In genomic region chr1:90177978-90178377, GRCm38 (mm10) we compare ENCODE assay signal across 18 mouse cellular contexts. TPM values are rescaled to one million over a fixed set of nuclear protein-coding genes. Genes with fewer than 3 reads are reported as not detected.
"Had no signal": no experiment of that assay in that cellular context is flagged by ENCODE, and none has a peak within 500 bp of the region (broad histone marks: within the 10 kb centered on the region; RNA-seq: fewer than 3 reads in every experiment).

No protein-coding gene starts in this region.

- H3K9ac ChIP-seq: kidney, embryonic 15.5 days; liver, embryonic 15.5 days had no signal

- H3K27me3 ChIP-seq: kidney, embryonic 15.5 days; liver, embryonic 15.5 days had no signal

- H3K4me2 ChIP-seq: kidney, embryonic 15.5 days; liver, embryonic 11.5 days; liver, embryonic 15.5 days; midbrain, embryonic 11.5 days had no signal

- H3K9me3 ChIP-seq: kidney, embryonic 15.5 days; limb, embryonic 10.5 days; liver, embryonic 15.5 days; megakaryocyte, embryonic 14.5 days had no signal

- DNase-seq: kidney, adult 2 months; kidney, postnatal 14 days; lung, adult 2 months; lung, postnatal 10 days; right cerebral cortex, postnatal 25 days; thymus, postnatal 36 days had no signal

- H3K27ac ChIP-seq: kidney, embryonic 15.5 days; left cerebral cortex, adult 2 months; limb, embryonic 10.5 days; liver, embryonic 15.5 days; macrophage had no signal

- H3K4me1 ChIP-seq: kidney, embryonic 15.5 days; liver, embryonic 15.5 days; megakaryocyte, embryonic 14.5 days had no signal

- ATAC-seq: intestine, embryonic 16.5 days; midbrain, embryonic 16.5 days had no signal

- H3K36me3 ChIP-seq: kidney, embryonic 15.5 days; limb, embryonic 10.5 days; liver, embryonic 15.5 days had no signal

- H3K4me3 ChIP-seq: kidney, embryonic 15.5 days; left cerebral cortex, adult 2 months; limb, embryonic 10.5 days; liver, embryonic 15.5 days; megakaryocyte, embryonic 14.5 days had no signal

RNA-seq across cellular contexts. Expression of gene Iqca, which starts 24.8 kb away (rescaled TPM):
- polyA plus RNA-seq: intestine, embryonic 16.5 days; large intestine, adult 2 months; limb, embryonic 10.5 days; liver, embryonic 11.5 days; macrophage; small intestine, adult 2 months had no signal

RNA-seq across cellular contexts. Expression of gene Ackr3, which starts 25.8 kb away (rescaled TPM):
- polyA plus RNA-seq: macrophage had no signal
